Mouse (Mus musculus): ENCODE data around the gene Secisbp2. TPM values are rescaled to one million over a fixed set of nuclear protein-coding genes. Genes with fewer than 3 reads are reported as not detected.

Secisbp2 gene
- polyA plus RNA-seq, 1 experiment: 8.7 TPM

GRCm38 (mm10) chr13:51681076-51681475, 29.6 kb downstream of the Secisbp2 start:
- no peaks in the 10 kb centered on the region for H3K27me3 ChIP-seq (ENCODE audit: control insufficient read depth, insufficient read depth, insufficient read length)
- no peaks in the 10 kb centered on the region for H3K79me2 ChIP-seq (ENCODE audit: control insufficient read depth, insufficient read depth)
- H3K4me3 ChIP-seq: no peak overlapping the region
- no peak overlapping the region for H3ac ChIP-seq (ENCODE audit: control insufficient read depth, insufficient read length)
- H3K4me2 ChIP-seq (ENCODE audit: low read depth): no peak overlapping the region
- peaks cover 49% of the 10 kb centered on the region for H3K36me3 ChIP-seq (ENCODE audit: control insufficient read depth, insufficient read depth)
- TF ChIP-seq TCF3 (IDR thresholded peaks at IDR 0.05; ENCODE audit: insufficient read length, low read depth) (no peak), TCF12 (IDR thresholded peaks at IDR 0.05; ENCODE audit: insufficient read depth, poor library complexity, severe bottlenecking) (no peak), MYOD1 (IDR thresholded peaks at IDR 0.05; ENCODE audit: control insufficient read depth in 1 of 3, insufficient read length in 2 of 3, low read depth in 2 of 3) (no peak), USF1 (IDR thresholded peaks at IDR 0.05; ENCODE audit: low read depth) (no peak), CEBPB (IDR thresholded peaks at IDR 0.05; ENCODE audit: insufficient read depth, poor library complexity, severe bottlenecking) (no peak), POLR2A (IDR thresholded peaks at IDR 0.05; ENCODE audit: insufficient read length, low read depth) (no peak), REST (IDR thresholded peaks at IDR 0.05; ENCODE audit: insufficient read depth, insufficient read length) (no peak), MAX (IDR thresholded peaks at IDR 0.05; ENCODE audit: low read depth) (no peak), SRF (IDR thresholded peaks at IDR 0.05; ENCODE audit: control insufficient read depth, insufficient read length, low read depth) (no peak), MYOG (IDR thresholded peaks at IDR 0.05; ENCODE audit: control insufficient read depth in 1 of 3, insufficient read depth in 1 of 3, insufficient read length in 2 of 3, low read depth in 2 of 3) (no peak), E2F4 (IDR thresholded peaks at IDR 0.05; ENCODE audit: insufficient read depth) (no peak), POLR2AphosphoS2 (IDR thresholded peaks at IDR 0.05; ENCODE audit: insufficient read length, low read depth) (no peak)

- H3K4me2 ChIP-seq (ENCODE audit: low read depth): no peak overlapping the region
- no peak overlapping the region for H3ac ChIP-seq (ENCODE audit: control insufficient read depth, insufficient read length)
- peaks cover 43% of the 10 kb centered on the region for H3K36me3 ChIP-seq (ENCODE audit: control insufficient read depth, insufficient read depth)
- no peak overlapping the region for H3K4me3 ChIP-seq
- TF ChIP-seq MYOD1 (IDR thresholded peaks at IDR 0.05; ENCODE audit: control insufficient read depth in 1 of 3, insufficient read length in 2 of 3, low read depth in 2 of 3): no peak
- no peak for TF ChIP-seq E2F4 (IDR thresholded peaks at IDR 0.05; ENCODE audit: insufficient read depth)
- TF ChIP-seq TCF3 (IDR thresholded peaks at IDR 0.05; ENCODE audit: insufficient read length, low read depth): no peak
- no peak for TF ChIP-seq TCF12 (IDR thresholded peaks at IDR 0.05; ENCODE audit: insufficient read depth, poor library complexity, severe bottlenecking)
- TF ChIP-seq SRF (IDR thresholded peaks at IDR 0.05; ENCODE audit: control insufficient read depth, insufficient read length, low read depth): no peak
- no peak for TF ChIP-seq POLR2AphosphoS2 (IDR thresholded peaks at IDR 0.05; ENCODE audit: insufficient read length, low read depth)
- TF ChIP-seq MAX (IDR thresholded peaks at IDR 0.05; ENCODE audit: low read depth): no peak
- no peak for TF ChIP-seq USF1 (IDR thresholded peaks at IDR 0.05; ENCODE audit: low read depth)
- TF ChIP-seq POLR2A (IDR thresholded peaks at IDR 0.05; ENCODE audit: insufficient read length, low read depth): no peak
- no peak for TF ChIP-seq REST (IDR thresholded peaks at IDR 0.05; ENCODE audit: insufficient read depth, insufficient read length)
- no peak for TF ChIP-seq CEBPB (IDR thresholded peaks at IDR 0.05; ENCODE audit: insufficient read depth, poor library complexity, severe bottlenecking)
- TF ChIP-seq MYOG (IDR thresholded peaks at IDR 0.05; ENCODE audit: control insufficient read depth in 1 of 3, insufficient read depth in 1 of 3, insufficient read length in 2 of 3, low read depth in 2 of 3): no peak
- H3K79me2 ChIP-seq (ENCODE audit: control insufficient read depth, insufficient read depth): no peaks in the 10 kb centered on the region
- no peaks in the 10 kb centered on the region for H3K27me3 ChIP-seq (ENCODE audit: control insufficient read depth, insufficient read depth, insufficient read length)
Observed at GRCm38 (mm10) chr13:51681634-51682033, 30.1 kb downstream of the Secisbp2 start.

- H3K79me2 ChIP-seq (ENCODE audit: control insufficient read depth, insufficient read depth): no peaks in the 10 kb centered on the region
- peaks cover 29% of the 10 kb centered on the region for H3K36me3 ChIP-seq (ENCODE audit: control insufficient read depth, insufficient read depth)
- no peak for TF ChIP-seq TCF3 (IDR thresholded peaks at IDR 0.05; ENCODE audit: insufficient read length, low read depth)
- TF ChIP-seq REST (IDR thresholded peaks at IDR 0.05; ENCODE audit: insufficient read depth, insufficient read length): no peak
- no peak for TF ChIP-seq TCF12 (IDR thresholded peaks at IDR 0.05; ENCODE audit: insufficient read depth, poor library complexity, severe bottlenecking)
- TF ChIP-seq MAX (IDR thresholded peaks at IDR 0.05; ENCODE audit: low read depth): no peak
- no peak for TF ChIP-seq CEBPB (IDR thresholded peaks at IDR 0.05; ENCODE audit: insufficient read depth, poor library complexity, severe bottlenecking)
- no peak for TF ChIP-seq POLR2AphosphoS2 (IDR thresholded peaks at IDR 0.05; ENCODE audit: insufficient read length, low read depth)
- no peak for TF ChIP-seq E2F4 (IDR thresholded peaks at IDR 0.05; ENCODE audit: insufficient read depth)
- no peak for TF ChIP-seq MYOG (IDR thresholded peaks at IDR 0.05; ENCODE audit: control insufficient read depth in 1 of 3, insufficient read depth in 1 of 3, insufficient read length in 2 of 3, low read depth in 2 of 3)
- TF ChIP-seq USF1 (IDR thresholded peaks at IDR 0.05; ENCODE audit: low read depth): no peak
- H3K4me3 ChIP-seq: no peak overlapping the region
- no peak overlapping the region for H3K4me2 ChIP-seq (ENCODE audit: low read depth)
- no peak overlapping the region for H3ac ChIP-seq (ENCODE audit: control insufficient read depth, insufficient read length)
- no peaks in the 10 kb centered on the region for H3K27me3 ChIP-seq (ENCODE audit: control insufficient read depth, insufficient read depth, insufficient read length)
Observed at GRCm38 (mm10) chr13:51685290-51685966, 33.9 kb downstream of the Secisbp2 start.

GRCm38 (mm10) chr13:51686966-51687365, 35.5 kb downstream of the Secisbp2 start:
- TF ChIP-seq CEBPB (IDR thresholded peaks at IDR 0.05; ENCODE audit: insufficient read depth, poor library complexity, severe bottlenecking) (no peak), POLR2AphosphoS2 (IDR thresholded peaks at IDR 0.05; ENCODE audit: insufficient read length, low read depth) (no peak), POLR2A (IDR thresholded peaks at IDR 0.05; ENCODE audit: insufficient read length, low read depth) (no peak)
- Histone ChIP-seq H3K79me2 (ENCODE audit: control insufficient read depth, insufficient read depth) (no peaks in the 10 kb centered on the region), H3K36me3 (ENCODE audit: control insufficient read depth, insufficient read depth) (peaks cover 22% of the 10 kb centered on the region), H3K27me3 (ENCODE audit: control insufficient read depth, insufficient read depth, insufficient read length) (no peaks in the 10 kb centered on the region), H3K4me3 (no peak overlapping the region), H3ac (ENCODE audit: control insufficient read depth, insufficient read length) (no peak overlapping the region), H3K4me2 (ENCODE audit: low read depth) (no peak overlapping the region)

- TF ChIP-seq CEBPB (IDR thresholded peaks at IDR 0.05; ENCODE audit: insufficient read depth, poor library complexity, severe bottlenecking) (no peak), SRF (IDR thresholded peaks at IDR 0.05; ENCODE audit: control insufficient read depth, insufficient read length, low read depth) (no peak), REST (IDR thresholded peaks at IDR 0.05; ENCODE audit: insufficient read depth, insufficient read length) (no peak), MYOG (IDR thresholded peaks at IDR 0.05; ENCODE audit: control insufficient read depth in 1 of 3, insufficient read depth in 1 of 3, insufficient read length in 2 of 3, low read depth in 2 of 3) (no peak), E2F4 (IDR thresholded peaks at IDR 0.05; ENCODE audit: insufficient read depth) (no peak), MAX (IDR thresholded peaks at IDR 0.05; ENCODE audit: low read depth) (no peak), TCF12 (IDR thresholded peaks at IDR 0.05; ENCODE audit: insufficient read depth, poor library complexity, severe bottlenecking) (no peak), POLR2A (IDR thresholded peaks at IDR 0.05; ENCODE audit: insufficient read length, low read depth) (no peak), TCF3 (IDR thresholded peaks at IDR 0.05; ENCODE audit: insufficient read length, low read depth) (no peak), USF1 (IDR thresholded peaks at IDR 0.05; ENCODE audit: low read depth) (no peak), POLR2AphosphoS2 (IDR thresholded peaks at IDR 0.05; ENCODE audit: insufficient read length, low read depth) (no peak), MYOD1 (IDR thresholded peaks at IDR 0.05; ENCODE audit: control insufficient read depth in 1 of 3, insufficient read length in 2 of 3, low read depth in 2 of 3) (no peak)
- Histone ChIP-seq H3K36me3 (ENCODE audit: control insufficient read depth, insufficient read depth) (peaks cover 13% of the 10 kb centered on the region), H3K4me3 (no peak overlapping the region), H3K79me2 (ENCODE audit: control insufficient read depth, insufficient read depth) (no peaks in the 10 kb centered on the region), H3K27me3 (ENCODE audit: control insufficient read depth, insufficient read depth, insufficient read length) (no peaks in the 10 kb centered on the region), H3ac (ENCODE audit: control insufficient read depth, insufficient read length) (no peak overlapping the region), H3K4me2 (ENCODE audit: low read depth) (no peak overlapping the region)
Observed at GRCm38 (mm10) chr13:51688688-51689087, 37.2 kb downstream of the Secisbp2 start.
